Mouse (Mus musculus) R1 (cell line): ENCODE results near the gene Osgin1.

Source experiments
- DNase-seq: peaks from one replicate; pipeline ENCODE4 v3.0.0-alpha.2; 2018; ENCODE audit warnings: low read depth, low spot score

Osgin1 gene

DNA sequence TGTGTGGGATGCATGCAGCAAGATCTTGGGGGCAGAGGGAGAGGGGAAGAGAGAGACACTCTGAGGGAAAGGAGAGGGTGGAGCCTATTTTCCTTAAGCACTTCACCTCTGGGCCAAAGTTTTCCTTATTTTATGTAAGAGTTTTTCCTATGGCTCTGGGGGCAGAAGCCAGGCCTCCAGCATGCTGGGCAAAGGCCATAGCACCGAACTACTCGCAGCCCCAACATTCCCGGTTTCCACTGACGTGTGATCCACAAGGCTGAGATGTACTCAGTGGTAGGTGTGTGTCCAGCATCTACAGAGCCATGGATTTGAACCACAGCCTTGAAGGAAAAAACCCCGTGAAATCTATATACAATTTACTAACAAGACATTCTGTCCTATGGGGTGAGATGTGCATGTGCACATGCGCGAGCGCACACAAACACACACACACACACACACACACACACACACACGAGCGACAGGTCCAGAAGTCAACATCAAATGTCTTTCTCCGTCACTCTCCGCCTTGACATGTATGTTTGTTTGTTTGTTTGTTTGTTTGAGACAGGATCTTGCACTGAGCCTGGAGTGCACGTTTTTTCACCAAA is at the start of gene Osgin1:
Gene Osgin1, plus strand, starts transcription at position 543 of the 593 bp plus-strand sequence.
- no peak for DNase-seq

DNA sequence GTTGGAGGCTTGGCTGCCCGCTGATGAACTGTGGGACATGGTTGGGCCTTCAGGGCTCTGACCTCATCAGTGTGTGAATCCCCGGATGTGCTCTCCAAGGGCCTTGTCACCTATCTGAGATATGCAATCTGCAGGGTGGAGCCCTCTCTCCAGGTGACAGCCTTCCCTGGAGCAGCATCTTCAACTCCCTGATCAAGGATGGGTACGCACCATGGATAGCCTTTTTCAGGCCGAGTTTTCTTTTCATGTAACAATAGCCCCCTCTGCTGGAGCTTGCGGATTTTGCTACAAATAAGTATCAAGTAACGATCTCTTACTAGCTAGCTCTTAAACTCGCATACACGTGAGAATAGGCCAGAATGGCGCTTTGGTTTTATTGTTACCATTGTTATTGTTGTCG is 49.4 kb upstream of the Osgin1 start:
- peak; percentile 83 for DNase-seq

DNA sequence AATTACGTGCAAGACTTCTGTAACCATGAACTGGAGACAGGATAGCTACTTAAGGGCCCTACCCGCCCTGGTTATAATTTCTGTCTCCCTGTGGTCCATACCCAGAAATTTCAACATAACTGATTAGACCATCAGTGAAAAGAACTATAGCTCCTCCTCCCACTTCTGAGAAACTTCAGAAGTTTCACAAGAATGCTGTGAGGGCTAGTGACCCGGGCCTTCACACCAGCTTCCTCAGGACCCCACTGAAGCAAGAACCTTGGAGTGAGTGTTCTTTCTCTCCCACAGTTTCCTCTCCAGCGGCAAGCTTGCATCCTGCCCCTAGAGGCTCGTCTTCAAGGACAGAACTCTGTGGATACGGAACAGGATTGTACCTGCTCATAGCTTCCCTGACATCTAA is 48.1 kb upstream of the Osgin1 start:
- DNase-seq: no peak

DNA sequence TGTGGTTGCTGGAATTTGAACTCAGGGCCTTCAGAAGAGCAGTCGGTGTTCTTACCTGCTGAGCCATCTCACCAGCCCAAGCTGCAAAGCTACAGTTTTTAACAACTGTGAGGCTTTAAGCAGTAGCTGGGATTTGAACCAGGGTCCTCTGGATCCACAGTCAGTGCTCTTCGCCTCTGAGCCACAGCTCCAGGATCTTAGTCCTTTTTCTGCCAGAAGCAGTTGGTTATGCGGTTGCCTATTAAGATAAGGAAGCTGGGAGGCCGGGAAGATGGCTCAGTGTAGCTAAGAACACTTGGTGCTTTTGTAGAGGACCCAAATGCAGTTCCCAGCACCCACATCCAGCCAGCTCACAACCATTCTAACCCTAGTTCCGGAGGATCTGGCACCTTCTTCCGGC is 46.9 kb upstream of the Osgin1 start:
- DNase-seq: no peak

DNA sequence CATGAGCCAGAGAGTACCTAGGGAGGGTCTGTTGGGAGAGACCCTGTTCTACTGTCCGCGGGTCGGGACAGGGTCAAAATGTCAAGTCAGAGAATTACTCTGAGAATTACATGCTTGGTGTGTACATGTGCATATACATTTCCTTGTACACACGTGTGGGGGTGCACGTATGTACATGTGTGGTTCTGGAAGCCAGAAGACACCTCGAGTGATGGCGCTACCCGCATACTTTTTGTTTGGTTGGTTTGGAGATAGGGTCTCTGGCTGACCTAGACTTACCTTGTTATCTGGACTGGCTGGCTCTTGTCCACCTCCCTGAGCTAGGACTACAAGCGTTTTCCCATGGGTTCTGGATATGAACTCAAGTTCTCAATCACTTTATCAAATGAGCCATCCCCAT is 39.8 kb upstream of the Osgin1 start:
- no peak for DNase-seq

DNA sequence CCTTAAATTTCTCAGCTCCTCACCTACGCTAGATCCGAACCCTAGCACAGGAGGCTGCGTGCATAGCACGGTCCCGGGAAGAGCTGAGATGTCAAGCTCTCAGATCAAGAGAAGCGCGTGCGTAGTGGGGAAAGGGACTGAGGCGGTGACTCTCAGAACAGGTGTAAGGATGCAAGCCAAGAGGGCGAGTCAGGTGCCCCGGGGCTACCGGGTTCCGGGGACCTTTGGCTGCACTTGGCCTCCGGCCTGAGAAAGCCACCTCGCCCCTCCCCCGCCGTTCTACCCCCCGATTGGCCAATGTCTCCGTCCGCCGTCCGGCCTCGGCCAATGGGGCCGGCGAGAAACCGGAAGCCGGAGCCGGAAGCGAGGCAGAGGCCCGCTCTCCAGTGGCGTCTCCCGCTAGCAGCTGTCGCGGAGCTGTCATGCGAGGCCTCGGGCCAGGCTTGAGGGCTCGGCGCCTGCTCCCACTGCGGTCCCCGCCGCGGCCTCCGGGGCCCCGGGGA is 39.3 kb upstream of the Osgin1 start, which contains the start of gene Mlycd:
Gene Mlycd, plus strand, starts transcription at position 355 of the 503 bp plus-strand sequence.
- DNase-seq: peak; percentile 89

DNA sequence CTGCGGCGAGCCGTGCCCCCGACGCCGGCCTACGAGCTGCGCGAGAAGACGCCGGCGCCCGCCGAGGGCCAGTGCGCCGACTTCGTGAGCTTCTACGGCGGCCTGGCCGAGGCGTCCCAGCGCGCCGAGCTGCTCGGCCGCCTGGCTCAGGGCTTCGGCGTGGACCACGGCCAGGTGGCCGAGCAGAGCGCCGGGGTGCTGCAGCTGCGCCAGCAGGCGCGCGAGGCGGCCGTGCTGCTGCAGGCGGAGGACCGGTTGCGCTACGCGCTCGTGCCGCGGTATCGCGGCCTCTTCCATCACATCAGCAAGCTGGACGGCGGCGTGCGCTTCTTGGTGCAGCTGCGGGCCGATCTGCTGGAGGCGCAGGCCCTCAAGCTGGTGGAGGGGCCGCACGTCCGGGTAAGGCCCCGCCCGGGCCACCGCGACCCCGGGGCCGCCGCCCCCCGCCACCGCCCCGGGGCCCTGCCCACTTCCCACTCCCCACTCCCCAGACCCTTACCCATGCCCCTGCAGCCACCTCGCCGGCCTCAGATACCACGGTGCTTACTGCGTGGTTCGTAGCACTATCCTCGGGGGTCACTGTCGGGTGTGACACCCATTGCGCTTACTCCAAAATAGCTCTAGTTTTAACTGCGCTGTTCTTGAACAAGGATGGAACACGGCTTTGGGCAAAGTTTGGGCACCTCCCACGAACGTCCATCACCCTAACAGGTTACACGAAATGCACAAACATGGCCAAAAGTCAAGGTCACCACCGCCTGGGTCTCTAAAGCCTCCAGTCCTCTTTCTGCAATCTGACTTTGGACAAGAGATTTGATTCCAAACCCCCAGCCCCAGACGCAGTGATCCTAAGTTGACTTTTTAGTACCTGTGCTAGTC is 38.6 kb upstream of the Osgin1 start:
- DNase-seq: peak; percentile 41

DNA sequence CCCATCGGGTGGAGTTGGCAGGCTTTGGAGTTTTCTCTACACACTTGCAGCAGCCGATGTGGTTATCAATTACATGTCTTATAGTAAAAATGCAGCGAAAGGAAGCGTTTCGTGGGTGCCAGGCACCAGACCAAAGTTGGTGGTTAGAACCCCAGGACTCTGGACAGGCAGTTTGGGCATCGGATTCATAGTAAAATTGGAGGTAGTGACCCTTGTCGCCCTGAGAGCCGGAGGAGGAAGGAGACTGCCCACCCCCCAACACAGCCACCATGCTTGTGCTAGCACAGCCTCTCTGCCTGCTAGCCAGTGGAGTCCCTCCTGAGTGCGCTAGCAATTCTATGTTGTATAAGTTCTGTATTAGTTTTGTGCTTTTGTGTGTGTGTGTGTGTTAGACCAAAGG is 35.4 kb upstream of the Osgin1 start:
- DNase-seq: no peak

DNA sequence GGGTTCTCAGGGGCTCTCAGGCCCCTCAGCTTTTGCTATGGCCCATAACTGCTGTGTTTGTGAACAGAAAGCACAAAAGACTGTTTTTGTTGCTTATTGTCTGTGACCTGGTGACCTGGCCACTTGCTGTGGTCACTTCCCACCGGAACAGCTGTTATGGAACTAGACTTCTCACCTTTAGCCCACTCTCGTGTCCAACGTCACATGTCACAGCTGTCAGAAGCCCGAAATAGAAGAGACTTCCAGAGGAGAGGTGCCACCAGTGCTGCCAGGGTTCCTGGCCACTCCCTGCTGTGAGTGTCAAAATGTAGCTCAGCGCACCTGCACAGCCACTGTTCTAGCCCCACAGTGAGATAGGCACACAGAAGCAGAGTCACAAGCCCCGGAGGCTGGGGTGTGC is 34.7 kb upstream of the Osgin1 start:
- DNase-seq: no peak

DNA sequence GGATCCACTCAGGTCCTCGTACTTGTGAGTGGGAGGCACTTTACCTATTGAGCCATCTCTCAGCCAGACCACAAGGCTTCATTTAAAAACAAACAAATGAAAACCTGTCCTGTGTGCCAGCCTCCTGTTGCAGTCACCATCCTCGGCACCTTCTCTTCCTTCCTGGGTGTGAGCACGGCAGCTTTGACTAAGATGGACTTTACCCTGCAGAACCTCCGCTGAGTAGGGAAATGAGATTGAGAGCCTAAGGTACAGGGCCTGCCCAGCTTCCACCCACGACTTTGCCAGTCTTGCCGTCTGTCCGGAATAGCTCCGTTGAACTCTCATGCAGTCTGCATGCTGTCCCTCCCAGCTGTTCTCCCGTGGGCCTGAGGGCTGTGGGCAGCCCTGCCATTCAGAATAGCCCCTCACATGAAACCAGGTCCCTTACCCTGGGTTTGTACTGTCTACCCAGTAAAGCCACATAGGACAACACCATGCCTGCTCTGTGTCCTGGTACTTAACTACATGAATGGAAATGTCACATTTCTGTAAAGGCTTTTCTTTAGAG is 33.7 kb upstream of the Osgin1 start:
- no peak for DNase-seq

DNA sequence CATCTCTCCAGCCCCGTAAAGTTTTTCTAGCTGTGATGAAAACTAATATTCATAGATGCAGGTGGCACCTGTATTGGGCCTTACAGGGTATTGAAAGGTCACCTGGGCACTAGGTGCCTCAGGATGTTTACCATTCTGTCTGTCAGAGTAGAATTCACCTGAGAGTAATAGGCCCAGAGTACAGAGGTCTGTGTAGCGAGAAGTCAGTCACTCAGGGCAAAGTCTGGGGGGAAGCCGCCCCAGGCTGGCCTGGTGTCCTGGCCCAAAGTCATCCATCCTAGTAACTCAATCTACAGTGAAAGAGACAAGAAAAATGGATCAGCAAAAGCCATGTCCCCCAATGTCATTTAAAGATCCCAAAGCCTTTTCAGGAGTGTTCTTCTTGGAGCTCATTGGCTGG is 33.0 kb upstream of the Osgin1 start:
- DNase-seq: no peak

DNA sequence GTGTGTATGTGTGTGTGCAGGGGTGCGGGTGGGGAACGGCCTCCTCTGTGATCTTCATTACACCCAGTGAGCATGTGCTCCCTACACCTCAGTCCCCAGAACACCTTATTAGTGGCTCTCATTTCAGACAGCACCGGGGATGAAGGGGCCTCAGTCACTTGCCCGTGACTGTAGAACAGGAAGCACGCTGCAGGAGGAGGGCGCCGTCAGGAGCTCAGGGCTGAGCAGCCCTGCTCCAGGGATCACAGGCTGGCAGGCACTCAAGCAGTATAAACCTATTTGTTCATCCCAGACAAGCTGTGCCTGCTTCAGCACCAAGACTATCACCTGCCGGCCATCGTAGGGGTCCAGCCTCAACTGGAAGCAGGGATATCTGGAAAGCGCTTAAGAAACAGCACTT is 30.0 kb upstream of the Osgin1 start:
- DNase-seq: no peak

DNA sequence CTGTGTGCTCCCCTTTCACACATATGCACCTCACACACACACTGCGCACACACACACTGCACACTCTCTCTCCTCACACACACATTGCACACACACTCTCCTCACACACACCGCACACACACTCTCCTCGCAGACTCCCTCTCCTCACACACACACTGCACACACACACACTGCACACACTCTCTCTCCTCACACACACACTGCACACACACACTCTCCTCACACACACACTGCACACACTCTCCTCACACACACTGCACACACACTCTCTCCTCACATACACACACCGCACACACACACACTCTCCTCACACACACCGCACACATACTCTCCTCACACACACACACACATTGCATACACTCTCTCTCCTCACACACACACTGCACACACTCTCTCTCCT is 29.3 kb upstream of the Osgin1 start:
- DNase-seq: no peak

DNA sequence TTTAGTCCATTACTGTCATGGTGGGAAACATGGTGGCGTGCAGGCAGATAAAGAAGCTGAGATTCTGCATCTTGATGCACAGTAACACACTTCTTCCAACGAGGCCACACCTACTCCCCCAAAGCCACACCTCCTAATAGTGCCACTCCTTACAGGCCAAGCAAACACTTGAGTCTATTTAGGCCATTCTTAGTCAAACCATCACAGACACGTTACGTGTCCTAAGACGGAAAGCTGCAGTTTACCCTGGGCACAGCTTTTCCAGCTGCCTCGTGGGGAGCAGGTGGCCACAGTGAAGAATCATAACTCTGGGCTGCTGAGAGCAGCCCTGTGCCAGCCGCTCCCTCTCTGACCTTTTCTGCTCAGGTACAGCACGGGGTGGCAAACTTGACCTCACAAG is 25.6 kb upstream of the Osgin1 start:
- DNase-seq: peak; percentile 54

DNA sequence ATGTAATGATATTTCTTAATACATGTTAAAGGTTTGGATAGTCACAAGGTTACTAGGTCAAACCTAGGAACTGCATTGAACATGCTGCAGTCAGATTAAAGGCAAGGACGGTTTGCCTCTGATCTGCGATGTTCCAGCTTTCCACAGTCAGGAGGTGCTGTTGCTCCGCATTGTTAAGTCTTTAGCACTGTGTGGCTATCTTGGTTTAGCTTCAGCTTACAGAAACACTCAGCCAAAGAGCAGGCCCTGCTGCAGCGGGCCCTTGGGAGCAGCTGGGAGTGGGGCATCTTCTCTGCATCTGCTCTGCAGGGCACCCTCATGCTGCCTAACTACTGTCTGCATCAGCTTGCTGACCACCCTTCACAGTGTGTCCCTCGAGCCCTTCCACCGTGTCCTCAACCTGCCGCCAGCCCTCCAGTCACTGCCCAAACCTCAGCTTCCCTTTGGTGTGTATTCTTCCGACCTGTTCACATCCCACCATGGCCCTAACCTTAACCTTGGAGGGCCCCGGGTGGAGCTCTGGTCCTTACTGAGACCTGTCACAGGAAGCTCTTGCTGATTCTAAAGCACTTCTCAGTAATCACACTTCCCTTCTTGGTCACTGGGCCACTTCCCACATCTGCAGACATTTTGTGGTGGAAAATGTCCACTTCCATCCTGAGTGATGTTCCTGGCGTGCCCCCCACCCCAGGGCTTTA is 21.7 kb upstream of the Osgin1 start:
- DNase-seq: peak; percentile 34

DNA sequence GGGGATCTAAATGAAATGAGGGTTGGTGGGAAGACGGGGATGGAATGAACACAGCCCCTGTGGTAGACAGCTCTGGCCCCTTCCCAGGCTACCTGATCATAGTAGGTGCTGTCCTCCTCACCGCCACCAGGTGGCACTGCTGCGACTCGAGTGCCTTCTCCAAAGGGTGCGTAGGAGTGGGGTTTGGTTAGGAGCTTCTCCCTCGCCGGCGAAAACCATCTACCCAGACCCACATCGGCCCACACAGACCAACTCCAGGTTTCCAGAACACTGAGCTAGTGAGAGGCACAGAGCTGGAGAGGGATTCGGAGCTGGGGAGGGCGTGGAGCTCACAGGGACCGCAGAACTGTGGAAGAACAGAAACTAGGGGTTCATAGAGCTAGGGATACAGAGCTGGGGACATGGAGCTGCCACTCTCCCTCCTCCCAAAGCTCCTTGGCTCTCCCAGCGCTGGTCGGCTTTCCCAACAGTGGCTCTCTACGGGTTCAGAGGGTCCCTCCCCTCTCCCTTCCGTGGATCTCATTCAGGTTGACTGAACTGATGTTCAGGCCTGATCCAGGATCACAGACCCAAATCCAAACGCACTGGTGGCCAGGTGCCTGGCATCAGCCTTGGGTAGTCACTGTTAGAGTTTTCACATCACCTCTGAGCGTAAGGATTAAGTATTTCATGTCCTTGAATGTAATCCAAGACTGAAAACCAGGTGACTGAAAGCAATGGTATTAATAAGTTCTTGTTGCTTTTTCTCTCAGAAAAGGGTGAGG is 21.0 kb upstream of the Osgin1 start:
- peak; percentile 81 for DNase-seq

DNA sequence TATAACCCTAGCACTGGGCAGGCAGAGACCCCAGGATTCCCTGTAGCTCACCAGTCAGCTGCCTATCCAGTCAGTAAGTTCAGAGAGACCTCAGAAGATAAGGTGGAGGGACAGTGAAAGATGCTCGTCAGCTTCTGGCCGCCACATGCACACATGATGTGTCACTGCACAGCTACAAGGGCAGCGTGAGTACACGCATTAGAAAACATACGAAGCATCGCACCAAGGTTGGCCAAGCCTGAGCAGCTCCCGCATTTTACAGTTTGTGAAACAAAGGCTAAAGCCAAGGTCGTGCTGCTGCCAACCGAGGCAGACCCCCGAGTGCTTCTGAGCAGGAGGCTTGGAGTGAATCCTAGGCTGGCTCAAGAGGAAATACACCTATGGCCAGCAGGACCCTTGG is 20.3 kb upstream of the Osgin1 start:
- no peak for DNase-seq

DNA sequence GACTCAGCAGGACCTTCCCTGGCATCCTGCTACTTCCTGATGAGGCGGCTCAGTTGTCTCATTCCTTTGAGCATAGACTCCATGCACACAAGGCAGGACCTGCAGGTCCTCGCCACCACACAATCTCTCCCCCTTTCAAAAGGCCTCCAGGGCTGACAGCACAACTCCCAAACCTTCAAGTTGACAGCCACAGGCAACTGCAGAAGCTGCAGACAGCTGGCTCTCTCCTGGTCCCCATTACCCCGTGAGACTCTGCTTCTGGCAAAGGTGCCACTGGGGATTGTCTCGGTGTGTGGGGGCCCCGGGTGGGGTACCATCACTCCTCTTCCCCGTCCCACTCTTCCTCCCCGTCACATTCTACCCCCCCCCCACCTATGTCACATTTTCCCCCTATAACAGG is 13.6 kb upstream of the Osgin1 start:
- no peak for DNase-seq

DNA sequence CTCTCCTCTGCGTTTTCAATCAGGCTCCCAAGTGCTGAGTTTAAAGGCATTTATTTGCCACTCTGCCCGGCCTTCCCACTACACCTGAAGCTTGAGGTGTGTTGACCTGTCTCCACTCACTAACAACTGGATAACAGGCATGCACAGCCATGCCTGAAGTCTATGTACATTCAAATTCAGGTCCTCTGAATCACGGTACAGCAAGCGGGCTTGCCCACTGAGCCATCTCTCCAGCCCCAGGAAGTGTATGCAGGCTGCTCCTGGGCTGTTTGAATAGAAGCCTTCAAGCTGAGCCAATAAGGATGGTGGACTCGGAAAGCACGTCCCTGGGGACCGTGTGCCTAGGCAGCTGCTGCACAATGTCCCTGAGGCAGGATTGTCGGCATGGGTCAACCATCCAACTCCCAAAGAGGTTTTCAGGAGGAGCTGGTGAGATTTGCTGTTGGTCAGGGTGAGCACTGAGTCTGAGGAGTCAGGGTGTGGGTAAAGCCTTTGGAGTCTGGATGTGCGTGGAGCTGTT is 12.3 kb upstream of the Osgin1 start:
- DNase-seq: no peak

DNA sequence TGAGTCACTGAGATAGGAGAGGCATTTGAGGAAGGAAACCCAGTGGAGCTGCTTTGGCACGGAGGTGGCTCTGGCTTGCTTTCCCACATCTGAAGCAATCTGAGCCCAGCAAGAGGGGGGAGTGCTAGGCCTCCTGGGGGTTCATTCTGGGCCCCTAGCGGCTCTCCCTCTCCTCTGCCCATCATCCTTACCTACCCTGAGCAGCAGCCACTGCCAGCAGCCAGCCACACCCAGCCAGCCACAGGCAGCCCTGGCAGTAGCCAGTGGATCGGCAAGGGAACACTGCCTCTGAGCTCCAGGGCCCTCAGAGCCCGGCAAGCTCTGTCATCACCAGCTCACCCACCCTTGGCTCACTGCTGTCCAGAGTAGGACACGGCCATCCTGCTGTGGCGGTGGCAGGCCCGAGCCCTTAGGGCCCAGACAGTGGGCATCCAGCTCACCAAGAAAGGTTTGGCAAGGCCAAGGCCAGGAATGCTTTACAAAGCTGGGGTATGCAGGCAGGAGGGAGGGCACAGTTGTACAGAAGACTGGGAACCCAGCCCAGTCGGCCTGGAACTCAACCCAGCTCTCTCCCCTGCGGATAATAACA is 11.7 kb upstream of the Osgin1 start:
- no peak for DNase-seq

DNA sequence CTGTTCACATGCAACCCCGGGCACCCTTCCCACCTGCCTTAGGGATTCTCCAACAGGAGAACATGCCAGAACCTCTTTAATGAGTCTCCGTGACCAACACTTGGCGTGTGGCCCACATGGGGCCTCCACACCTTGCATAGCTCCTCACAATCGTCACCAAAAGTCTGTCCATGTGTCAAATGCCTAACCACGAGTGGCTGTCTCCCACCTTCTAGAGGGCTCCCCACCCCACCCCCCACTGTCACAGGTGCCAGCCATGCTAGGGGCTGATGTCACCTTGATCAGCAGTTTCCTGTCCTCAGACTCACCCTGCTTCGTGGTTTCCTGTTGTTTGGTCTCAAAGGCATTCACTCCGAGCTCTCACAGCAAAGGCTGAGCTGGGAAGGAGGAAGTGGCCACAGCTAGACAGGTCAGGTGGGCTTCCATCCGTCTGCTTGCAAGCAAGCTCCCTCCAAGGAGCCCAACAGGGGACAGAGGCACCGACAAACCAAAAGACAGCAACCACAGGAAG is 10.2 kb upstream of the Osgin1 start:
- no peak for DNase-seq
